Mouse (Mus musculus) bone marrow, adult 2 months (tissue): ENCODE measurements around the gene Ust.

Experiments used
- CTCF ChIP-seq: fragments of 200-500 bp; IDR thresholded peaks from 2 replicates; pipeline ENCODE4 v1.5.1; 2011; ENCODE audit warnings: low read length, control low read depth; ENCODE audit not compliant: control insufficient read depth, insufficient read depth
- POLR2A ChIP-seq: fragments of 200-500 bp; IDR thresholded peaks from 2 replicates; pipeline ENCODE4 v1.6.1; 2011; ENCODE audit warnings: low read depth, mild to moderate bottlenecking, control low read depth, low read length, borderline replicate concordance; ENCODE audit not compliant: control insufficient read depth

GRCm38 (mm10) chr10:8304211-8304610 is 214.4 kb downstream of the Ust start:
- TF ChIP-seq CTCF, result no peak
- TF ChIP-seq POLR2A, result no peak
